Mouse (Mus musculus) Muller cell, postnatal 12 days (primary cell): ENCODE data around the gene 1190005I06Rik.

ENCODE experiments used
- DNase-seq: peaks from one replicate; pipeline ENCODE4 v3.0.0-alpha.2; 2015; ENCODE audit errors: inconsistent ontology term

Gene 1190005I06Rik

GRCm38 (mm10) chr8:120622161-120622560 lies 25.3 kb downstream of the 1190005I06Rik start:
- DNase-seq = no peak

GRCm38 (mm10) chr8:120620441-120620840 lies 27.0 kb downstream of the 1190005I06Rik start:
- DNase-seq = no peak

DNA sequence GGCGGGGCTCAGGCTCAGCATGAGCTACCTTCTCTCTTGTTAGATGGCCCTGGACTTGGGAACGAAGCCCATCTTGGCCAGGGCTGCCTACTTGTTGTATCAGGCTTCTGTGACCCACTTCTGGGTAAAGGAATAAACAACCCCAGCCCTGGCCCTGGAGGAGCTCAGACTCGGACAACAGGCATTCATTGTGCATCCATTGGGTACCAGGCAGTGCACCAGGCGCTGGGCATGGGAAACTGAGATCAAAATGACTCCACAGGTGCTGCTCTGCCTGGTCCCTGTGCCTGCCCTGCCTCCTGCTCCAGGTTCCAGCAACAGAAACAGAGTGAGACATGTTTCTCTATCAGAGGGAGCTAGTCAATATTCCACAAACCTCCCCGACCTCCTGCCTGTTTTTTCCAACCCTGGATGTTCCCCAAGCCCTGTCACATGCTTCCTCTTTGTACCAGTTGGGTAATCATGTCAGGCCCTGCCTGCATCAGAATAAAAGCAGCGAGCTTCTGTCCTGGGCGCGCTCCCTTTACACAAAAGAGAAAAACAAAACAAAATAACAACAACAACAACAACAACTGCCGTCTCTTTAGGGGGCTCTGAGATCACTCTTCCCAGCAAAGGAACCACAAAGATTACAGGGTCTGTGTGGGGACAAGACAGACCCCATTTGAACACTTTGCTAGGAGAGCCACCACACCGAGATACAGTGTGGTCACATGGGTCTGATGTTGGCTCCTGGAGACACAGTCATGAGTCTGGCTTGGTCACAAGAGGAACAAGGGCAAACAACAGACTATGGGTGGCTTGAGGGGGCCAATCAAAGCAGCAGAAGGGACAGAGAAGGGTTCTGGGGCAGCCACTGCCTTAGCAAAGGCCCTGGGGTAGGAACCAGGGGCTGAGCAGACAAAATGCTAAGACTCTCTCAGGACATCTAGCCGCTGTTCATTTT lies 27.9 kb downstream of the 1190005I06Rik start:
- DNase-seq = peak; percentile 47

DNA sequence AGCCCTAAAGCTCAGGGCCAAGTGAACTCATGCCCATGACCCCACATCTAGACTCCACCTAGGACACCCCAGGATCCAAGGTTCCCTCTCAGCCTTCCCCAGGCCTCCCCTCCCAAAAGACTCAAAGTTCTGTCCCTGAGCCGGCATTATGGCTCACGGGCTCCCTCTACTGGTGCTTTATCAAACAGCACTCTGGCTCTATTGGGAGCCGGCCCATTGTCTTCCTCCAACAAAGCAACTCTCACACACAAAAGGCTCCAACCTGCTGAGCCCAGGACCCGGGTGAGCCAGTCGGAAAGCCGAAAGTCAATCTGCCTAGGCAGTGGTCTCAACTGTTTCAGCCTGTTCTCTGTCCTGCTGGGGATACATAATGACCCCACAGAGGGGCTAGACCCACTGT lies 29.3 kb downstream of the 1190005I06Rik start:
- peak; percentile 67 for DNase-seq

GRCm38 (mm10) chr8:120616663-120617626 lies 30.5 kb downstream of the 1190005I06Rik start:
- DNase-seq = no peak

GRCm38 (mm10) chr8:120614491-120614890 lies 32.9 kb downstream of the 1190005I06Rik start:
- DNase-seq = no peak

GRCm38 (mm10) chr8:120610824-120611223 lies 36.6 kb downstream of the 1190005I06Rik start:
- DNase-seq = no peak

- DNase-seq = no peak
Observed at GRCm38 (mm10) chr8:120607885-120608284, 39.5 kb downstream of the 1190005I06Rik start.

GRCm38 (mm10) chr8:120607460-120607859 lies 40.0 kb downstream of the 1190005I06Rik start:
- DNase-seq = no peak

DNA sequence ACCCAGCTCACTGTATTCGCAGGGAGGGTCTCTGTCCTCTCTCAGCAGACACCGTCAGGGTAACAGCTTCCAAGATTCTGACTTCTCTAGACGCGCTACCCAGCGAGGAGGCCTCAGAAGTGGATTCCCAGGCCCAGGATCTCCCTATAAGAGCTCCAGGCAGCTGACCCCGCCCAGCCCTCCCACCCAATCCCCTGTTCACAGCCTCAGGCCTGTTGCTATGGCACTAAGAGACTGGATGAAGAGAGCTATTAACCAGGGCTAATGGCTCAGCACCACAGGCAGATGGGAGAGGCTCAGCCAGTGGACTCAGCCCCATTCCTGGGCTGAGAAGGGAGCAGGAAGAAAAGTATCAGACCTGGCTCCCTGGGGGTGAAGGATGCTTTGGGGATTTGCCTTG lies 44.8 kb downstream of the 1190005I06Rik start:
- DNase-seq = no peak

DNA sequence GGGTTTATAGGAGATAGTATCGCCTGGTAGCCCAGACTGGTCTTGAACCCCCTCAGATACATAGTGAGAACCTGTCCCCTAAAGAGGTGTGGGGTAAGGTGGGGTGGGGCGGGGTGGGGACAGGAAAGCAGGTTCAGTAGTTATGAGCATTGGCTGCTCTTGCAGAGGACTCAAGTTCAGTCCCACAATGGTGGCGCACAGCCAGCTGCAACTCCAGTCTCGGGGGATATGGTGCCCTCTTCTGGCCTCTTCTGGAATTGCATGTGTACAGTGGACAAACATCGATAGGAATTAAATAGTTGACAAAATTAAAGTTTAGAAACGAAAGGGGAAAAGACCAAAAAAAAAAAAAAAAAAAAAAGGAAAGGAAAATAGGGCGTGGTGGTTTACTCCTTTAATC lies 47.9 kb downstream of the 1190005I06Rik start:
- DNase-seq = no peak

GRCm38 (mm10) chr8:120598579-120598978 lies 48.9 kb downstream of the 1190005I06Rik start:
- no peak for DNase-seq

DNA sequence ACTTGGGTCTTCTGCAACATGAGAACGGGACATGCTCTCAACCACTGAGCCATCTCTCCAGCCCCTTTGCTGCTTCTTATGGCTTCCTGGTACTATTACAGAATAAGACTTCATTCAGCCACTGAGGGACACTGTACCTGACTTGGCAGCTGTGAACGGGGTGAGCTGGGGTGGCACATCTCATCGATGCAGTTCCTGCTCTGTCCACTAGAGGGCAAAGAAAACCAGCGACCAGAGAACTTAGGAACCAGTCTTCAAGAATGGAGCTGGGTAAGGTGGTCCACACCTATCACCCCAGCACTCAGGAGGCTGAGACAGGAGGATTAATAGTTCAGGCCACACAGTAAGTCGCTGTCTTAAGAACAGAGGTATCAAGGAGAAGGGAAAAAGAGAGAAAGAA lies 51.5 kb downstream of the 1190005I06Rik start:
- DNase-seq = peak; percentile 39

DNA sequence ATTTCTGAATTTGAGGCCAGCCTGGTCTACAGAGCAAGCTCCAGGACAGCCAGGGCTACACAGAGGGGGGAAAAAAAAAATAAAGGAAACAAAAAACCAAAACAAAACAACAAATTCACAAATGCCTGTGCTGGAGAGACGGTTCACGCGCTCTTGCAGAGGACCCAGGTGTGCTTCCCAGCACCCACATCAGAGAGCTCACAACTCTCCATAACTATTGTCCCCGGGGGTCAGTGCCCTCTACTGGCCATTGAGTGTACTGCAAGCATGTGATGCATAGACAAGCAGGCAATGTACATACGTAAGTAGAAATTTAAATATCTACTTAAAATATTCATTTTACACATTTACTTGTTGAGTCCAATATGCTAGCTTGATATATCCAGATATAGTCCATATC lies 52.9 kb downstream of the 1190005I06Rik start:
- no peak for DNase-seq

GRCm38 (mm10) chr8:120591587-120592292 lies 55.7 kb downstream of the 1190005I06Rik start:
- DNase-seq = no peak

DNA sequence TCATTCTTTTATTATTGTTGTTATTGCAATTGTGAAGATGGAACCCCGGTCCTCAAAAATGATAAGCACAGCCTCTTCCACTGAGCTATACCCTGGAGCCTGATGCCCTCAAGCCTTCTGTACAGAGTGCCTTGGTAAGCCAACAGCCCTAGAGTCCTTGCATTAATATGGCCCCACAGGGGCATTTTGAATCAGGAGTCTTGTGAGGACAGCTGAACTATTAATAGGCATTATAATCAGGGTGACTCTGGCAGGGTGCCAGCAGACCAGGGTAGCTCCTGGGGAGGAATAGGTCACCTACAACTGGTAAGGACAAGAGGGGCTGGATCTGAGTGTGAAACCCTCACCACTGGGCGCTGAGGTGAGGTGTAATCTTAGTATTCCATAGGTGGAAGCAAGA lies 57.5 kb downstream of the 1190005I06Rik start:
- no peak for DNase-seq

- DNase-seq = peak; percentile 100
Observed at GRCm38 (mm10) chr8:120588908-120589771, 58.3 kb downstream of the 1190005I06Rik start, which contains the start of gene Gins2. Gene Gins2 (minus strand): TSS chr8:120589304.

DNA sequence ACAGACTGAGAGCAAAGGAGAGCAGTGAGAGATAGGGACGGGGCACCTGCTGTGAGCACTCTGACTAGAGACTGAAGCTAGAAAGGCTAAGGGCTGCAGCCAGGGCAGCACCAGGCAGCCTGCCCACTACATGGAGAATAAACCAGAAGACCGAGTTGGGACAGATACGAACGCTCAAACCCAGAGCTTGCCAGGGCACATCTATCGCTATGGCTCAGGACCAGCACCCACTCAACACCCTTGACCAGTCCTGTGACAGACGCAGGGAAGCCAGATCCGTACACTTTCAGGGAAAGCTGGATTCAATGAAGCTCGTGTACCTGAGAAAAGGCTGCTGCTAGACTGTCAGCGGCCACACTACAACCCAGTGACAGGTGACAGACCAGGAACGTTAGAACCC lies 61.9 kb downstream of the 1190005I06Rik start:
- DNase-seq = no peak

DNA sequence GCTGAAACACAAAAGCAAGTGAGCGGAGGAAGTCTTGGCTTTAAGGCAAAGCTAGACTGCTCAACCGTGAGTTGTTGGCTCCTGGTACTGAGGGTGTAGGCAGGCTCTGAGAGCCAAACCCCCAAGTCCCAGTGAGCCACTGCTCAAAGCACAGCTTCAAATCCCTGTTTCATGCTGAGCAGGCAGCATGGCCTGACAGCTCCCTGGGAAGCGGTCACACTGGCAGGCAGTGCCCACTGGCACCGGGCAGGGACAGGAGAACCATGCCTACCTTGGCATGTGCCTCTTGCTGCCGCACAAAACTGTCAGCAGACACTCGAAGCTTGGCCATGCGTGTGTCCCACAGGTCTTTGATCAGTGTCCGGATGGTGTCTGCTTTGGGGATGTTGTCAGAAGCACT lies 65.6 kb downstream of the 1190005I06Rik start:
- no peak for DNase-seq

- no peak for DNase-seq
Observed at GRCm38 (mm10) chr8:120581329-120581728, 66.1 kb downstream of the 1190005I06Rik start.
